8 mouse cellular contexts compared by ENCODE assay signal in the genomic region with DNA sequence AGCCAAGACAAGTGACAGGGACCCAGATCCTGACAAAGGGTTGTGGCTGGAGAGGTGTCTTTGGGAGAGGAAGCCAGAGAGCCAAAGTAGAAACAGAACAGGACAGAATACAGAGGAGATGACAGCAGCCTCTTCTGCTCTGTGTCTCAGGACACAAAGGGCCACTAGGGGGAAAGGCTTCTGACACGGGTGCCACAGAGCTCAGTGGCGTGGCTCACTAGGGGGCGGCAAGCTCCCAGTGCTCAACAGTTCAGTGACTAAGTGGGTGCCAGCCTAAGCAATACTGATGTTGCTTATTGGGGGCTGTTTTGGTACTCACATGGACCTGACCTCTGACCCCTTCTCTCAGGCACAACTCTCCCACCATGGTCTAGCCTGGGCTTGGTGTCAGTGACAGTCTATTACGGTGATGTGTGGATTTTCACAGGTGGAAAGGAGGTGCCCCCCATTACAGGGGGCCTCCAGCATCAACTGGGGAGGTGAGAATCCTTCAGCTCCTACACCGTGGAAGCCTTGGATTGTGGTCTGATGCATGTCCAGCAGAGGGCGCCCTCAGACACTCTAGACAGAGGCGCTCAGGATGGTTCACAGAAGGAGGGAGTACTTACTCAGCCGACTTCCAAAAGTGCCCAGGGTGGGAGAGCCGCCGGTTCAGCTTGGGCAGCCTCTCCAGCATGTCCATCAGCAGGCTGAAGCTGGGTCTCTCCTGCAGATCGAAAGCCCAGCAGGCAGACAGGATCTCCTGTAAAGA. TPM values are rescaled to one million over a fixed set of nuclear protein-coding genes. Genes with fewer than 3 reads are reported as not detected.
A peak's percentile ranks its signal among the peaks of the same experiment; 100 is the strongest.
DNase-seq lines count a peak whose midpoint lies in the region; ATAC-seq and TF ChIP-seq lines count a peak whose summit lies in the region.

No protein-coding gene starts in this region.

- H3K4me1 ChIP-seq in embryonic fibroblast, embryonic 13.5 days (ENCODE audit: control insufficient read depth, insufficient read depth, low read length), result no peaks in the 10 kb centered on the region
- H3K4me1 ChIP-seq in liver, embryonic 16.5 days (ENCODE audit: control insufficient read depth, low read depth, low read length), result no peaks in the 10 kb centered on the region; the same call in 1 of the 2 replicates

- 0 out of 2 replicates have a peak, but pooled peaks have one; percentile 30 for ATAC-seq in liver, embryonic 16.5 days (ENCODE audit: low read depth)

- no peak overlapping the region for H3K9ac ChIP-seq in liver, embryonic 16.5 days (ENCODE audit: low read depth, low read length)

- TF ChIP-seq CTCF in embryonic fibroblast, embryonic 13.5 days (IDR thresholded peaks at IDR 0.05; ENCODE audit: borderline replicate concordance, insufficient read depth, low read length), result peak; percentile 73

- no peaks in the 10 kb centered on the region for H3K27me3 ChIP-seq in liver, embryonic 16.5 days (ENCODE audit: control insufficient read depth, insufficient read depth, low read depth, low read length)

- no peaks in the 10 kb centered on the region for H3K36me3 ChIP-seq in liver, embryonic 16.5 days (ENCODE audit: control insufficient read depth, insufficient read depth)

- WGBS in liver, embryonic 16.5 days (ENCODE audit: insufficient replicate concordance), result 33% methylated on average over 11 of the region's 11 CpGs

- H3K9me3 ChIP-seq in liver, embryonic 16.5 days (replicated peaks; ENCODE audit: control insufficient read depth, low read length), result no peaks in the 10 kb centered on the region

- DNase-seq in ovary, postnatal 10 days (ENCODE audit: low spot score), result peak; percentile 55
- DNase-seq in ovary, adult 18-20 months (ENCODE audit: low spot score), result no peak
- DNase-seq in adrenal gland, postnatal 4 days (ENCODE audit: low spot score in 2 of 2), result peak; percentile 50 to 58
- DNase-seq in kidney, adult 8-10 months, result peak; percentile 28 to 75
- peak; percentile 79 for DNase-seq in retina, postnatal 1 day
- DNase-seq in urinary bladder, adult 2 months (ENCODE audit: low spot score), result peak; percentile 66

- no peak overlapping the region for H3K4me2 ChIP-seq in liver, embryonic 16.5 days (ENCODE audit: low read depth, low read length)

- no peak overlapping the region for H3K27ac ChIP-seq in embryonic fibroblast, embryonic 13.5 days (ENCODE audit: insufficient read depth, low read length)
- H3K27ac ChIP-seq in liver, embryonic 16.5 days (ENCODE audit: low read length), result no peak overlapping the region

- H3K4me3 ChIP-seq in embryonic fibroblast, embryonic 13.5 days (ENCODE audit: insufficient read depth, low read length), result no peak overlapping the region
- H3K4me3 ChIP-seq in liver, embryonic 16.5 days (ENCODE audit: low read depth, low read length), result no peak overlapping the region

- TF ChIP-seq POLR2A in embryonic fibroblast, embryonic 13.5 days (IDR thresholded peaks at IDR 0.05; ENCODE audit: low read depth, low read length), result no peak

RNA-seq across cellular contexts. Expression of gene Lgals9, which starts 34.4 kb away (rescaled TPM):
- total RNA-seq in adrenal gland, postnatal 4 days (2021), result 10 to 100 TPM; 32.6 to 57.1 TPM
- polyA plus RNA-seq in embryonic fibroblast, embryonic 13.5 days (2011; ENCODE audit: insufficient read length, low read depth, missing spikeins), result 59.6 and 71.3 TPM in 2 replicates
- 181 and 206 TPM in 2 replicates for polyA plus RNA-seq in liver, embryonic 16.5 days (2015; fragmentation: Nextera tagmentation; extraction: Ambion mirVana)
- polyA plus RNA-seq in urinary bladder, adult 2 months (2012; rRNA removed), result 74.3 and 76.8 TPM in 2 replicates
